Mouse (Mus musculus) kidney, adult 2 months (tissue): ENCODE measurements around the gene Samd11.

Source experiments
- CTCF ChIP-seq: fragments of 200-500 bp; conservative IDR thresholded peaks from 2 replicates; pipeline ENCODE4 v1.5.1; 2011; ENCODE audit warnings: low read depth, mild to moderate bottlenecking, control low read depth, low read length, moderate library complexity, mixed read lengths; ENCODE audit not compliant: insufficient read depth, insufficient read length
- POLR2A ChIP-seq: fragments of 200-500 bp; IDR thresholded peaks from one replicate; pipeline ENCODE4 v1.6.1; 2011; ENCODE audit warnings: low read depth, low read length, control low read depth

DNA sequence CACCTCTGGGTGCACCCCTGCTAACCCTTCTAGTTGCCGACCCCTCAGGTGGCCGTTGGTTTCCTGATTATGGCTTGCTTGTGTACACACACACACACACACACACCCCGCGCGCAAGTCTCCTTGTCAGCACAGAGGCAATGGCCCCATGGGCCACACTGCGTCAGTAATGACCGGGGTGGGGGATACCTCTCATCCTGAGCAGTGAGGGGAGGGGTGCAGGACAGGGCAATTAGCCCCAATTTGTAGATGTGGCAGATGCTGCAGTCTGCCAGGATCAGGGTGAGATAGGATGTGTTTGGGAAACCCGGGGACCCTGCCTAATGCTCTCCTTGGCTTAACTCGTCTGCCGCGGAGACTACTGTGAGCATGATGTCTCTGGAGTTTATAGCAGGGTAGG is 5.9 kb downstream of the Samd11 start:
- TF ChIP-seq CTCF: no peak
- TF ChIP-seq POLR2A: no peak
